Mouse (Mus musculus): Measurements from ENCODE around the gene Prnd. TPM values are rescaled to one million over a fixed set of nuclear protein-coding genes. Genes with fewer than 3 reads are reported as not detected.

The Prnd gene
- total and polyA plus RNA-seq, 3 experiments = 0.76 to 11.4 (median 5.6) TPM

GRCm38 (mm10) chr2:131954835-131955234 is 4.2 kb downstream of the Prnd start:
- Histone ChIP-seq H3K4me1 (ENCODE audit: control insufficient read depth in 1 of 2, insufficient read depth in 2 of 2) (peaks cover 8 to 19% of the 10 kb centered on the region in 2 experiments), H3K27ac (ENCODE audit: insufficient read depth, low read depth) (no peak overlapping the region), H3K36me3 (replicated peaks in 1 of 2; ENCODE audit: control insufficient read depth in 1 of 2, insufficient read depth in 1 of 2, low read length in 1 of 2) (peaks cover 0 to 31% of the 10 kb centered on the region in 2 experiments), H3K79me2 (replicated peaks; ENCODE audit: control insufficient read depth, extremely low read depth, insufficient read depth, poor library complexity, severe bottlenecking) (no peaks in the 10 kb centered on the region), H3K4me3 (replicated peaks in 1 of 3; ENCODE audit: low read depth in 2 of 3, low read length in 2 of 3, poor library complexity in 1 of 3) (no peak overlapping the region), H3K9ac (ENCODE audit: insufficient read depth, low read depth) (no peak overlapping the region), H3K27me3 (replicated peaks) (no peaks in the 10 kb centered on the region), H3K4me2 (ENCODE audit: insufficient read depth, low read depth, poor library complexity, severe bottlenecking) (peak overlapping the region; percentile 63; the same call in 1 of the 2 replicates), H3K9me3 (replicated peaks; ENCODE audit: low read length) (no peaks in the 10 kb centered on the region)
- in situ Hi-C loops (cut with MboI; ENCODE audit: low pct_ligation_motif_present, low pct_unique_long_range_greater_than_20kb, low sequenced_read_pairs) = loop anchor here (25.0 kb wide), 1 partner anchor 532 kb away; no protein-coding TSS in a partner anchor
- dilution Hi-C loops (cut with MboI; ENCODE audit: extremely low pct_ligation_motif_present, extremely low pct_unique_long_range_greater_than_20kb, low sequenced_read_pairs) = no loop called here
- no peak for DNase-seq (ENCODE audit: extremely low read depth)
- no peak for TF ChIP-seq GABPA (IDR thresholded peaks at IDR 0.05; ENCODE audit: insufficient replicate concordance, low read depth, low read length)
- TF ChIP-seq MAX (IDR thresholded peaks at IDR 0.05; ENCODE audit: low read length) = no peak
- TF ChIP-seq MXI1 (IDR thresholded peaks at IDR 0.05; ENCODE audit: low read depth, low read length) = no peak
- TF ChIP-seq MAFK (IDR thresholded peaks at IDR 0.05; ENCODE audit: insufficient replicate concordance, low read length) = no peak
- TF ChIP-seq ZNF384 (IDR thresholded peaks at IDR 0.05; ENCODE audit: low read depth, low read length) = no peak
- no peak for TF ChIP-seq NELFE (IDR thresholded peaks at IDR 0.05; ENCODE audit: low read depth, low read length)
- no peak for TF ChIP-seq NRF1 (IDR thresholded peaks at IDR 0.05; ENCODE audit: low read depth, low read length)
- TF ChIP-seq TBP (conservative IDR thresholded peaks at IDR 0.05; ENCODE audit: low read depth, low read length) = no peak
- no peak for TF ChIP-seq CTCF (conservative IDR thresholded peaks at IDR 0.05 in 1 of 2, IDR thresholded peaks at IDR 0.05 in 1 of 2; ENCODE audit: low read depth in 2 of 2, low read length in 2 of 2)

- Histone ChIP-seq H3K36me3 (replicated peaks in 1 of 2; ENCODE audit: control insufficient read depth in 1 of 2, insufficient read depth in 1 of 2, low read length in 1 of 2) (peaks cover 0 to 31% of the 10 kb centered on the region in 2 experiments), H3K4me3 (replicated peaks in 1 of 3; ENCODE audit: low read depth in 2 of 3, low read length in 2 of 3, poor library complexity in 1 of 3) (peak overlapping the region in 1 of 3 experiments; percentile 7), H3K27me3 (replicated peaks) (no peaks in the 10 kb centered on the region), H3K27ac (ENCODE audit: insufficient read depth, low read depth) (no peak overlapping the region), H3K9ac (ENCODE audit: insufficient read depth, low read depth) (no peak overlapping the region), H3K9me3 (replicated peaks; ENCODE audit: low read length) (no peaks in the 10 kb centered on the region), H3K4me1 (ENCODE audit: control insufficient read depth in 1 of 2, insufficient read depth in 2 of 2) (peaks cover 4 to 15% of the 10 kb centered on the region in 2 experiments), H3K79me2 (replicated peaks; ENCODE audit: control insufficient read depth, extremely low read depth, insufficient read depth, poor library complexity, severe bottlenecking) (no peaks in the 10 kb centered on the region), H3K4me2 (ENCODE audit: insufficient read depth, low read depth, poor library complexity, severe bottlenecking) (peak overlapping the region; percentile 63)
- in situ Hi-C loops (cut with MboI; ENCODE audit: low pct_ligation_motif_present, low pct_unique_long_range_greater_than_20kb, low sequenced_read_pairs) (loop anchor here (25.0 kb wide), 1 partner anchor 532 kb away; no protein-coding TSS in a partner anchor), dilution Hi-C loops (cut with MboI; ENCODE audit: extremely low pct_ligation_motif_present, extremely low pct_unique_long_range_greater_than_20kb, low sequenced_read_pairs) (no loop called here)
- TF ChIP-seq CHD2 (IDR thresholded peaks at IDR 0.05; ENCODE audit: low read length) (no peak), PAX5 (IDR thresholded peaks at IDR 0.05; ENCODE audit: low read length) (no peak), BHLHE40 (IDR thresholded peaks at IDR 0.05; ENCODE audit: low read depth, low read length) (peak; percentile 65; the same call in 1 of the 2 replicates), MXI1 (IDR thresholded peaks at IDR 0.05; ENCODE audit: low read depth, low read length) (peak; percentile 32; the same call in 1 of the 2 replicates), ELF1 (IDR thresholded peaks at IDR 0.05; ENCODE audit: low read depth, low read length) (peak; percentile 32; the same call in 1 of the 2 replicates)
- no peak for DNase-seq (ENCODE audit: extremely low read depth)
Measured at GRCm38 (mm10) chr2:131955264-131955663, 4.6 kb downstream of the Prnd start.

Data from CH12.LX (cell line).